Mouse (Mus musculus) cerebellum, adult 2 months (tissue): ENCODE measurements around the gene Nubp1.

ENCODE experiments used
- CTCF ChIP-seq: fragments of 200-500 bp; IDR thresholded peaks from 2 replicates; pipeline ENCODE4 v1.5.1; 2011; ENCODE audit warnings: low read depth, mild to moderate bottlenecking, control low read depth, low read length, moderate library complexity, borderline replicate concordance; ENCODE audit not compliant: insufficient read depth
- POLR2A ChIP-seq: fragments of 200-500 bp; IDR thresholded peaks from 2 replicates; pipeline ENCODE4 v1.6.1; 2011; ENCODE audit warnings: low read length, control low read depth, borderline replicate concordance; ENCODE audit not compliant: insufficient read depth

DNA sequence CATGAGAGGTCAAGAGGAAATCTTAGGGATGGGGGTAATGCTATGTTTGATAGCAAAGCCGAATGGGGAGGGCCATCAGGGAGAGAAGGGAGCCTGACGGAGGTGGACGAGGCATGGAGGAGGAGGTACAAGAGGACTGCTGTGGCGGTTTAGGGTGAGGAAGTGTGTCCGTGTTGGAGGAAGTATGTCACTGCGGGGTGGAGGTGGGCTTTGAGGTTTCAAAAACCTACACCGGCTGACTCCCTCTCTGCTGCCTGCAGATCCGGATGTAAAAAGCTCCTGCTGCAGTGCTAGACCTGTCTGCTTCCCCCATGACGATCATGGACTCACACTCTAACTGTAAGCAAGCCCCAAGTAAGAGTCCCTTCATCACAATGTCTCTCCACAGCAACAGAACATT is 19.2 kb upstream of the Nubp1 start:
- no peak for TF ChIP-seq CTCF
- no peak for TF ChIP-seq POLR2A
